Mouse (Mus musculus): ENCODE measurements around the gene Ccdc125.
A peak's percentile ranks its signal among the peaks of the same experiment; 100 is the strongest.
"Not testable (repeated sequence)": the region's sequence is repeated elsewhere in the genome, so short reads cannot be mapped to it uniquely, and the experiment has no call there.

The Ccdc125 gene

DNA sequence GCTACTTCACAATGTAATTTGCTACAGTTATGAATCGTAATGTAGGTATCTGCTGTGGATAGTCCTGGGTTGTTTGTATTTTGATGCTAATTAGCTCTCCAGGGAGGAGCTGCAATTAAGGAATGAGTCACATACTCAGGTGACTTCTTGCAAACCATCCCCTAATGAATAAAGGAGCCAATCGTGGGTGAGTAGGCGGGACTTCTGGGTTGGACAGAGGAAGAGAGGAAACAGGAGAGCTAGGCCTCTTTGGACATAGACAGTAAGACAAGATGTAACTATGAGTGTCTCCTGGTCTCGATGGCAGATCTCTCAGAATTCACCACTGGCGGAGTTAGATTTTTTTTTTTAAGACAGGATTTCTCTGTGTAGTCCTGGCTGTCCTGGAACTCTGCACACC is 52.1 kb downstream of the Ccdc125 start:
- DNase-seq (ENCODE audit: low read depth): no peak

DNA sequence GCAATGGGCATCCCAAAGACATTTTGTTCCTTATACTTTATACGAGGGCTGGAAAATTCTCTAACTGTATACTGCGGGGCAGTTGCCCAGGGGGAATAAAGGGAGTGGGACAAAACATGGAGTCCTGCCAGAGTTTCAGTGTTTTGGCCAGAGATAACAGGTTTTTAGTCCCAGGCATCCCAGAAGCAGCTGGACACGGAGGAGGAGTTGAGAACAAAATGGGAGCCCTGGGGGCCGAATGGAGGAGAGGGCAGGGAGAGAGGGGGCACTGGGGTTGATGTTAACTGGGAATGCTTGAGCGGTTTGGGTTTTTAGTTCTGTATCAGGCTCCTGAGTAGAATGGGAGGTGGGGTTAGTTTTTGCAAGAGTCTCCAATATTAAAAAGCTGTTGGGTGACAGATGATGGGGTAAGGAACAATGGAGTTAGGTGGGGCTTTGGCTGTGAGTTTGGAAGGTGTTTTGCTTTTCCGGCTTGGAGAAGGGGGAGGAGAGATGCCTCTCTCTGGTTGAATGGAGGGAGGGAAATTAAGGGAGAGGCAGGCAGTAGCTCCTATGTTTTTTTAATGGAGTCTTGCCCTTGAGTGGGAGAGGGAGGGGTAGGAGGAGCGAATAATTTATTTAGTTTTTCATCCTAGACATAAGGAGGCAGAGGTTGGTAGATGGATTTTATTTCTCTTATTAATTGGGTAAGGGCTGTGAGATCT is 54.7 kb downstream of the Ccdc125 start:
- no peak for DNase-seq (ENCODE audit: low read depth)

DNA sequence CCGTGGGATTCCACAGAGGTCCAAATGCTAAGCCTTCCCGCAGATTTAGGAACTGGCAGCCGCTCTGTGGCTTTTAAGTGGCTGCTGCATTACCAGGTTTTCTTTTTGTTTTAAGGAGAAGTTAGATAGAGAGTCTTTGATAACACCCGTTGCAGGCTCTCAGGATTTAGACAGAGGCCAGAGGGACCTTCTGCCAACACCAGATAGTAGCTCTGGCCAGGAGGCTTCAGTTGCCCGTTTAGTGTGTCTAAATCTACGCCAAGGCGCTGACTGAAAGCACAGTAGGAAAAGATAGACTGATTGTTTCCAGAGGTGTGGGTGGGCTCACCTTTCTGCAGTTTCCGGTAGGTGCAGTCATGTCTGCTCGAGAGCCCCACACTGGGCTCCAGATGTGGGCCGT is 55.7 kb downstream of the Ccdc125 start:
- no peak for DNase-seq (ENCODE audit: low read depth)

DNA sequence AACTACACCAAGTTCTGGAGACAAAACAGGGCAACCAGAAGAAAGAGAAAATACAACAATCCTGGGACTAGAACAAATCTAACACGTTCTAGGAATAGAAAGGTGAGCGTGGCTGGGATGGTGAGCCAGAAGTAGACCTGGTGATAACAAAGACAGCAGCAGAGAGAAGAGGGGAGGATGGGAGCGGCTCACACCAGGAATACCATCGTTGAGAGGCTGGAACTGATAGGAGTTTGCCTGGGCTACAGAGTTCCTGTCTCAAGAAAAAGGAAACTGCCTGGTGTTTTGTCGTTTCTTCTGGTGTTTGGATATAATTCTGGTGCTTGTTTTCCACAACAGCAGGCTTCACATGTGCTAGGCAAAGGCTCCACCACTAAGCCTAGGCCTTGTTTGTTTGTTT is 58.6 kb downstream of the Ccdc125 start:
- no peak for DNase-seq (ENCODE audit: low read depth)

DNA sequence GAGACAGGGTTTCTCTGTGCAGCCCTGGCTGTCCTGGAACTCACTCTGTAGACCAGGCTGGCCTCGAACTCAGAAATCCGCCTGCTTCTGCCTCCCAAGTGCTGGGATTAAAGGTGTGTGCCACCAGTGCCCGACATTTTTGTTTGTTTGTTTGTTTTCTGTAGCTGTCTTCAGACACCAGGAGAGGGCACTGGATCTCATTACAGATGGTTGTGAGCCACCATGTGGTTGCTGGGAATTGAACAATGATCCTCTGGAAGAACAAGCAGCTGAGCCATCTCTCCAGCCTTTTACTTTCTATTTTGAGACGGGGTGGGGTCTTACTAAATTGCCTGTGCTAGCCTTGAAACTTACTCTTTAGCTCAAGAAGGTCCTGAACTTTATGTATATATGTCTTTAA is 59.0 kb downstream of the Ccdc125 start:
- not testable (repeated sequence) for DNase-seq (ENCODE audit: low read depth)

DNA sequence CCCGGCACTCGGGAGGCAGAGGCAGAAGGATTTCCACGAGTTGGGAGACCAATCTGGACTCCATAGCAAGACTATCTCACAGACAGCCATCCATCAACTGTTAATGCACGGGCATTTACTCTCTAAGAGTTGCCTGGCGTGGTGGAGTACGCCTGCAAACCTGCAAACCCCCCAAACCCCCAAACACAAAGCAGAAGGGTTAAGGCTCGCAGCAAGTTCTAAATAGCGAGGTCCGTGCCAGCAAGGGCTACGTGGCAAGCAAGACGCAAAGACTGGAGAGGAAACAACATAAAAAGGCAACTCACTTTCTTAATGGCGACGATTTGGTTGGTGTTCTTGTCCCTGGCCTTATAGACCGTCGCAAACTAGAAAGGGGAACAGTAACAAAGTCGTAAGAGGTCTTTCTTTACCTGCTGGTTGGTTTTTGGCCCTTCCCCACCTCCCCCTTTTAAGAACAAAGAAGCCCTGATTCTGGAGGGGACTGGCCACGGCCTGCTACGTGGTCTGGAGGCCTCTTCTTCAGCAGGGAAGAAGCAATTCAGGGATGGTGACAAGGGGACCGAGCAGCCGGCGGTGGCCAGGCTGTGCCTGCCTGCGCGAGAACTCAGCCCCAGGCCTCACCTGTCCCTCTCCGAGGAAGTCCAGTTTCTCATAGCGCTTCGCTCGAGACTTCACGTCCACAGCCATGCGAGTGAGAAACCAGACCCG is 60.8 kb downstream of the Ccdc125 start:
- no peak for DNase-seq (ENCODE audit: low read depth)

DNA sequence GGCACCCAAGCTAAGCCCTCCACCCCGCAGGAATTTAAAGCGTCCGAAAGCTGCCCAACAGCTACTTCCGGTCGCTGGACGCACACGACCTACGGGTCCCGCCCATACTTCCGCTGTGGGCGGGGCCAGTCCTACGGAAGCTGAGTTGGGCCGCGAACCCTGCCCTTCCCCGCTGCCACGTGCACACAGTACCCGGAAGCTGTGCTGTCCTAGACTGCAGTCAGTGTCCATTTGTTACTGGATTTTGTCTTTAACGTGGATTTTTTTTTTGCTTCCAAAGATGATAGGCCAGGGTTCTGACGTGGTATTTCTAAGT is 61.3 kb downstream of the Ccdc125 start, which contains the start of gene Cdk7:
Cdk7 (minus strand) TSS at position 79 of the 316 bp plus-strand sequence.
- DNase-seq (ENCODE audit: low read depth): peak; percentile 93

DNA sequence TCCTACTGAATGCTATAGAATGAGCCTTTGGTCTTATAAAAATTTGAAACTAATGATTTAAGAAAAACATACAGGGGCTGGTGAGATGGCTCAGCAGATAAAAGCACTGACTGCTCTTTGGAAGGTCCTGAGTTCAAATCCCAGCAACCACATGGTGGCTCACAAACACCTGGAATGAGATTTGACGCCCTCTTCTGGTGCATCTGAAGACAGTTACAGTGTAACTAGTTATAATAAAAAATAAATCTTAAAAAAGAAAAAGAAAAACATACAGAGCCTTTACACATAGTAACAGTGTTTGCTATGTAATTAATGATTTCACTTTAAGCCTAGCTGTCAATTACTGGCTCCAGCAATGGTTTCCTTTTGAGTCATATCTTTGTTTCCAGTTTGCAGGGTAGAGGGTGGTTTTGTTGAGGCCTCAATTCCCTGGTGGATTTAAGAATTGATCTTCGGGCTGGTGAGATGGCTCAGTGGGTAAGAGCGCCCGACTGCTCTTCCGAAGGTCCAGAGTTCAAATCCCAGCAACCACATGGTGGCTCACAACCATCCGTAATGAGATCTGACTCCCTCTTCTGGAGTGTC is 62.0 kb downstream of the Ccdc125 start:
- DNase-seq (ENCODE audit: low read depth): not testable (repeated sequence)

DNA sequence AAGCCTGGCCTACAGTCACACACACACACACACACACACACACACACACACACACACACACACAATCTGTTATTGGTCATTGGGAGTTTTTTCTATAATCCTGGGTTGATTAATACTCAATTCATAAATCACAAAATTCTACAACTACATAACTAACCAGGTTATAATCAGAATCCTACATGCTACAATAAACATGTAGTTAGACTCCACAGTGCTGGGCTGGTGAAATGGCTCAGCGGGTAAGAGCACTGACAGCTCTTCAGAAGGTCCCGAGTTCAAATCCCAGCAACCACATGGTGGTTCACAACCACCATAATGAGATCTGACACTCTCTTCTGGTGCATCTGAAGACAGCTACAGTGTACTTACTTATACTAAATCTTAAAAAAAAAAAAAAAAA is 63.2 kb downstream of the Ccdc125 start:
- DNase-seq (ENCODE audit: low read depth): no peak

DNA sequence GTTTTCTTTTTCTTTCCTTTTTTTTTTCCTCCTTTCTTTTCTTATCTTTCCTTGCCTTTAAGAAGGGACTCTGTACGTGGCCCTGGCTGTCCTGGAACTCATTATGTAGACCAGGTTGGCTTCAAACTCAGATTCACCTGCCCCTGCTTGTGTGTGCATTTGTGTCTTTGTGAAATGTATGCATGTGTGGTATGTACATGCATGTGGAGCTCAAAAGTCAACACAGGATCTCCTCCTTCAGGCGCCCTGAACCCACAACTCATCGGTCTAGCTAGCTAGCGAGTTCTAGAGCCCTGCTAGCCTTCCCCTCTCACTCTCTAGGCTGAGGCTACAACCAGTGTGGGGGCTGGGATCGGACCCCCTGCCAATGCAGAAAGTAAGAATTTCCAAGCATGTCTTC is 73.3 kb downstream of the Ccdc125 start:
- DNase-seq (ENCODE audit: low read depth): no peak

DNA sequence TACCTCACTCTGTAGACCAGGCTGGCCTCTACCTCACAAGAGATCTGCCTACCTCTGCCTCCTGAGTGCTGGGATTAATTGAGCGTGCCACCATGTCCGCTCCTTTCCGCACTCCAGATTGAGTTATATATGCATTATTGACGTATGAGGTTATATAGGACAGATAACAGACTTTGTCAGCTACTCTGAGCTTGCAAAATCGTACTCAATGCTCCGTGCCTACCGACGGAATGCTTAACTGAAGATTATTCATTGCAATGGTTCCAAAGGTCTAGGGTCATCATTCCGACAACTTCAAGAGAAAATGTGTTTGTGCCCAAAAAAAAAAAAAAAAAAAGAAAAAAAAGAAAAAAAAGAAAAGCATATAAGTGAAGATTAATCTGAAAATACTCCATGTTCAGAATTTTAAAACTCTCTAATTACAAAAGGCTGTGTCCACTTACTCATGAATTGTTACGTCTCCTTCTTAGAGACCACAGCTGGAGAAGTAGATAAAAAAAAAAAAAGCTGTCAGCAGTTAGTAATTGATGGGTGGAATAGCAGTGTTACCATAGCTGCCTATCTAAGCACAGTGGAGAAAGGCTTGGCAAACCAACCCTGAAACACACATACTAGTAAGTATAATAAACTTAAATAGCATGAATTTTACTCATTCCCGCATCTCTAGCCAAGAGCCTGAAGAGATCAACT is 74.0 kb downstream of the Ccdc125 start:
- no peak for DNase-seq (ENCODE audit: low read depth)

DNA sequence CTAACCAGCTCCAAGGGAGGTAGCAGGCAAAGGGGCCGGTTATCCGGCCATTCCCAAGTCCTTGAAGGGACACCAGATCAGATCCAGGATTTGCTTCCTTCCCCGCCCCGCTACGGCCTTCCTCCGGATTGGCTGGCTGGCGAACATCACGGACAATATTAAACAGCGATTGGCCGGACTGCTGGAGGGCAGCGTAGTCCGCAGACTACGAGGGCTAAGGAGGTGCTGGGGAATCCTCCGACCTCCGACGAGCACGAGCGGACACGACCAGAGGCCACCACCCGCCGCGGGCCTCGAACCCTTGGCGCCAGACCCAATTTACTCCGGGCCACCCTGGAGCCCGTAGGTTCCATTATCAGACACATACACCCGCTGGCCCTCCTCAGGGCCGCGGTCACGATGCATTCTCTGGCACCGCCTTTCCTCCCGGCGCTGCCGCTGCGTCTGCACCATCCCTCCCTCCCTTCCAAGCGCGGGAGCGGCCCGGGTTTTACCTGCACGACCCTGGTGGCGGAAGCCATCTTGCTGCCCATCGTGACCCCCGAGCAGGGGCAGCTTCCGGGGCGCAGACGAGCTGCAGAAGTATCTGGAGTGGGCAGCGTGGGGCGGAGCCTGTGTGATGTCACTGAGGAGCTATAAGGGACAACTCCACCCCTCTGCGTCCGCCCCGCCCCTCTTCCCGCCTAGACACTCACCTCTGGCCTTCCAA is 74.7 kb downstream of the Ccdc125 start, which contains the start of gene Mrps36:
Mrps36 (minus strand) TSS at position 624 of the 709 bp plus-strand sequence.
- DNase-seq (ENCODE audit: low read depth): peak; percentile 89

DNA sequence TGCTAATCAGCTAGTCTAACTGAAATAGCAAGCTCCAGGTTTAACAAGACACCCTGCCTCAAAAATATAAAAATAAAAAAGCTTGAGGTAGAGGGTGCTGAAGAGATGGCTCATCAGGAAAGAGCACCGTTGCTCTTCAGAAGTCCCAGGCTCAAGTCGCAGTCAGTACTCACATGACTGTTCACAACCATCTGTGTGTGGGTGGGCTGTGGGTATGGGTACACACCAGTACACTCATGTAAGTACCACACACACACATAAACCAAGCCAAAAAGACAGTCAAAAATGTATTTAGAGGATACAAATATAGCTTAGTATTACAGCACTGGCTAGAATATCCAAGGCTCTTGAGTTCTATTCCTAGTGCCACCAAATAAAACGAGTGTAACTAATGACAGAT is 76.6 kb downstream of the Ccdc125 start:
- DNase-seq (ENCODE audit: low read depth): no peak

All from naive thymus-derived CD4-positive, alpha-beta T cell, adult 2 months (primary cell).